Mouse (Mus musculus) kidney, postnatal 36 days (tissue): ENCODE measurements around the gene Mark1.

Source experiments
- DNase-seq, 2 experiments: peaks; one replicate each; pipeline ENCODE4 v3.0.0; 2021 to 2022; ENCODE audit warnings: mixed read lengths in 2 of 2

Gene Mark1

DNA sequence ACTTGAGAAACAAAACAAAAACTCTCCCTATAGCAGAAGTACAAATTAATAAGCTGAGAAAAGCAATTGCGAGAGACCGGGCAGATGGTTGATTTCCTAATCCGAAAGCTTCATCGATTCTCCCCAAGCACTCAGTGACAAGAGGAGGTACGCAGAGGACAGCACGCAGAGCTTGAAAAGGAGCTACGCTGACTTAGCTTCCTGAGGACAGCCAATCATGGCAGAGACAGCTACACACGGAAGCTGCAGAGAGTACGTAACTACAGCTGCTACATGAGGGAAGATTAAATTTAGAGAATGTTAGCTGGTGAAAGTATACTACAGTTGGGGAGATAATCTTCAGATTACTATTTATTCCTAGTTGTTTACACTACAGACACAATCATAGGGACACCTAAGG lies 40.6 kb downstream of the Mark1 start:
- no peak for DNase-seq

- DNase-seq, result no peak
Measured at GRCm38 (mm10) chr1:184958388-184958787, 41.0 kb downstream of the Mark1 start.

GRCm38 (mm10) chr1:184951758-184952157 lies 47.6 kb downstream of the Mark1 start:
- no peak for DNase-seq

DNA sequence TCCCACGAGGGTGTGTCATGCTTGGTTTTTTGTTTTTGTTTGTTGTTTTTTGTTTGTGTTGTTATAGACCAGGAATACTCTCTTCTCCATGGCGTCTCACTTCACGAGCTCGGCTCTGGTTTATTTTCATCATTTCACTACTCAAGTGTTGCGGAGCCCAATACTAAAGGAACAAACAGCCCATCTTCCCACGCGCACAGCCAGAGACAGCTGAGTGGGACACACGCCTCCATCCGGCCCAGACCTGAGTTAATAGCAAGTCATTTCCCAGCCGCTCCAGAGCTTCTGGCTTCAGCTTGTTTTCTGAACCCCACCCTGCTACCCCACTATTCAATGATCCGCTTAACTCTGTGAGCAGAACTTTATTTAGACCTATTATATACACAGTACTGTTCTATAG lies 48.3 kb downstream of the Mark1 start:
- no peak for DNase-seq

- peak; percentile 11 to 53 for DNase-seq
Measured at GRCm38 (mm10) chr1:184938106-184938505, 61.3 kb downstream of the Mark1 start.

GRCm38 (mm10) chr1:184935980-184936379 lies 63.4 kb downstream of the Mark1 start:
- DNase-seq, result no peak

DNA sequence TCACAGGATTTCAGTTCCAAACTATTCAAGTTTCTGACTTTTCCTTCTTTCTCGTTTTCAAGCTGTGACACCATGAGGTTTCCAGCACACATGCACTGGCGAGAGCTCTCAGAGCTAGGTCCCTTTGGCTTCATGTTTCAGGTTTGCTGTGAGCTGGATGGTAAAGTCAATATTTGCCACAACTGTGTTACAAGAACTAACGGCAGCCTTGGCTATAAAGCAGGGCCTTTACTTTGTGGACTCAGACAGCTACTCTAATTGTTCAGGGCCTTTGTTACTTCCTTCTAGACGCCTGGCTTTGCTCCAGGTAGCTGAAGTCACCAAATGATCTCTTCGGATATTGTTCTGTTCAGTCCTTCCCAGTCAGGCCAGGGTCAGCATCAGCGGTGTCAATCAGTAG lies 63.9 kb downstream of the Mark1 start:
- DNase-seq, result no peak

DNA sequence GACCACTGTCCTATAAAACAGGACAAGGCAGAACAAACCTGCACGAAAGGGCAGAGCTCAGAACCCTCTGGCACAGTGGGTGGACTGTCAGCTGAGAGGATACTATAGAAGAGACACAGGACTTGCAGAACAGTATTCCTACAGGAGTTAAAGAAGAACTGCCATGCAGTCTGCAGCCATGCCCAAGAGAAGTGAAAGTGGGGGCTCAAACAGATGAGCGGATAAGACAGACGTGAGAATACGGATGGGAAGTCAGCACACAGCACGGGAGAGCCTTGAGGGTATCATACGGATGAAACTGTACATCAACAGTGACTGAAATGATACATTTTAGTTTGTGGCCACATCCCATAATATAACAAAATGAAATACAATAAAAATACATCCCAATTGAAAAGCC lies 68.3 kb downstream of the Mark1 start:
- DNase-seq, result no peak

DNA sequence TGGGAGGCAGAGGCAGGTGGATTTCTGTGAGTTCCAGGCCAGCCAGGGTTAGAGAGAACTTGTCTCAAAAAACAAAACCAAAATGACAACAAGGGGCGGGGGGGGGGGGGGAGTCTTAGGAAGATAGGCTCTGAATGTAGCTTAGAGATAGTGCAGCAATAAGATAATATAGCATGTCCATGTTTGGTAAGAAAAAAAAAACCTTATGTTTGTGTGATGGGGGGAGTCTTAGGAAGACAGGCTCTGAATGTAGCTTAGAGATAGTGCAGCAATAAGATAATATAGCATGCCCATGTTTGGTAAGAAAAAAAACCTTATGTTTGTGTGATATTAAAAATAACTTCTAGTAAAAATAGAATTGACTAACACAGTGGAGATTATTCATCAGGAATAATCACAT lies 71.0 kb downstream of the Mark1 start:
- DNase-seq, result no peak

DNA sequence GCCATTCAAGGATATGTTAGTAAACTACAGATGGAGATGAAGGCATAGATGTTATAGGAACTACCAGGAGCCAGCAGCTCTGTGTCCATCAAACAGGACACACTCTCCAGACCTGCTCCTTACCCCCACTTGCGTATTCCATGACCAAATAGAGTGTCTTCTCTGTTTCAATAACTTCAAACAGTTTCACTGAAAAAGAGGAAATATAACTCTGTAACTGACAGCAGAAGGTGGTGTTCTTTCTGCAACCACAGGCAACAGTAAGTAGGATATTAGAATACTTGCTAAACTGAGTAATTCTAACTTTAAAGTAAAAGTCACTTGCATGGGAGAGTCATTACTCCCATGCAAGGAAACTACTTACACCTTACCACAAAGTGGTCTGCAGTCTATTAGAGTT lies 71.5 kb downstream of the Mark1 start:
- DNase-seq, result no peak

DNA sequence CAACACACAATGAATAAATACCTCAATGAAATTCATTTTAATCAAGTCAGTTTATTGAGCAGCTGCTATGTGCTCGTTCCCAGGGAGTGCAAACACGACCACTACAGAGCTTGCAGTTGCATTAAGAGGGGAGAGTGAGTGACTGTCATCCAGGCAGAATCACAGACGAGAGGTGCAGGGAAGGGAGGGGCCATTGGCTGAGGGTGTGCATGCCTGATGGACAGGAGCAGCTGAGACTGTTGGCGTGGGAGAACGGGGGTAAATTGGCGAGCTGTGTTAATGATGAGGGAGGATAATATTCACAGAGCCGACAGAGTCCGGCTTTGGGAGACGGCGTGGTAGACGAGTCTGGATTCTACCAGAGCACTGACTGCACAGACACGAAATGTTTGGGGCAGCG lies 76.5 kb downstream of the Mark1 start:
- DNase-seq, result no peak

DNA sequence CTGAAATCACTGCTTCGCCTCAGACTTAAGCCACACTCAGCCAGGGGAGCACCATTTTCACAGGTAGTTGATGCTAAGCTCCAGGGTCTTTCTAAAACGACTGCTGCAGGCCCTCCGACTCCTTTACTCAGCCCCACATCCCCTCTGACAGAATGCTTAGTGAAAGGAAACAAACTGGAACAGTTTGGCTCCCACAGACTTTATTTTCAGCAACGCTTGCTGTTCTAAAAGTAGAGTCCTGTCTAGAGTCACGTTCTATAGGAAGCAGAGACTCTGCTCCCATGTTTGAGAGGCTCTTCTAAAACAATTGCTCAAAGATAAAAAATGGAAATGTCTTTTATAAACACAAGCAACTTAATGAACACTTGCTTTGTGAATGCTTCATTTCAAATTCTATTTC lies 79.3 kb downstream of the Mark1 start:
- no peak for DNase-seq

GRCm38 (mm10) chr1:184918227-184918888 lies 81.0 kb downstream of the Mark1 start:
- DNase-seq, result peak in 1 of 2 experiments; percentile 57

- peak in 1 of 2 experiments; percentile 50 for DNase-seq
Measured at GRCm38 (mm10) chr1:184912336-184912735, 87.0 kb downstream of the Mark1 start.

- peak; percentile 72 to 76 for DNase-seq
Measured at GRCm38 (mm10) chr1:184911861-184912260, 87.5 kb downstream of the Mark1 start.

DNA sequence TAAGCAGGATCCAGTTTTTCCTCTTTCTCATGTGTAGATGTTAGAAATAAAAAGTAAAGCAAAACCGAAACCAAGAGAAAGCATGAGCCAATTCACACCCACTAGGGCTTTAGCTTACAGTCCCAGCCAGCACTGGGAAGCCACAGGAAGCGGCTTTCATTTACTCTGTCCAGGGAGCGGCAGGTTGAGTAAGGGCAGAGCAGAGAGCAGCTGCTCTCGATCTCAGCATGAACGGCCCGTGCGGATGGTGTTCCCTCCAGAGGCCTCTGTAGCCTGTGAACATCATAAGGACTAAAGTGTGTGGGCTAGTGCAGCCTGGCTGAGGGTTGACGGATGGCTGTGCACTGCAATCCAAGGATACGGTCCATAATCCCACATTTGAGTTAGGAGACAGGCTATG lies 90.8 kb downstream of the Mark1 start:
- peak in 1 of 2 experiments; percentile 16 for DNase-seq

DNA sequence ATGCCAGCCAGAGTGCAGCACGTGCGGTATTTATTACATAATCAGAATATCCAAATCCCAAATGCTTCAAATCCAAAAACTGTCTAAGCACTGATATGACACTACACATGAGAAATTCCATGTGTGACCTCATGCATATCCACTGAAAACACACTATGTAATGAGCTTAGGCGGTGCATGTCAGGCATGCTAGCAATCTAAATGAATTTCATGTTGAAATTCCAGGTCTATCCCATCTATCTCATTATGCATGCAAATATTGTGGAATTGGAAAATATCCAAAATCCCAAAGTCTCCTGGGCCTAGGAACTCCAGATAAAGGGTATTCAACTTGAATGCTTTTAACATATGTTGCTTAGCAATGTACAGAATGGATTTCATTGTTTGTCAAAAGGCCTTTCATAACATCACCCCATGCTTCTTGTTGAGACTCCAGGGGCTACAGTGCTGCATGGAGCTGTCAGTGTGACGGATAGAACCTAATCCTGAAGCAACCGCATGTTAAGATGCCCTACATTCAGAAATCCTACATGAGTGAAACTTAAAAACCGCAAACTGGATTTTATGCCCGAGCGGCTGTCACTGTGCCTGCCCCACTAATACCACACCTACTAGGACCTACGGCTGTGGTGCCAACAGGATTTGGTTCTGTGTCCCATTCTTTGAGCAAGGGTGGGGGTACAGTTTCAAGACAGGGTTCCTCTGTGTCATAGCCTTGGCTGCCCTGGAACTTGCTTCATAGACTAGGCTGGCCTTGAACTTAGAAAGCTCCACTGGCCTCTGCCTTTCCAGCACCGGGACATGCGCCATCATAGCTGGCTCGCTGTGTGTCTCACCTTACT lies 93.2 kb downstream of the Mark1 start:
- DNase-seq, result no peak

DNA sequence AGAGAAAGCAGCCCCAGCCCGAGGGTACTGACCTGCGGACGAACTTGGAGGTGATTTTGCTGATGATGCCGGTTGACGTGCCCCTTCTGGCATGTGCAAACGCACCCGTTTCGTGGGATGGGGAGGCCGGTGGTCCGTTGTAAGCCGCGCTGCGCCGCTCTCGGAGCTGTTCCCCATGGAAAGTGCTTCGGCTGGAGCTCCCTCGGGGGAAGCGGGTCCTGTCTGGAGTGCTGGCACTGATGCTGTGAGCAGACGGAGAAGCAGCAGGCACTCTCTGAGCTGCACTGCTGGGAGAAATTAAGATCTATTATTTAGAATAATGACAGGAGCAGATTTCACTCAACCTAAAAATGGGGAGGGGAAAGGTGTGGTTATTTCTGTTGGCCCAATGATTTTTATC lies 94.0 kb downstream of the Mark1 start:
- DNase-seq, result no peak

- DNase-seq, result no peak
Measured at GRCm38 (mm10) chr1:184903697-184904096, 95.7 kb downstream of the Mark1 start.

DNA sequence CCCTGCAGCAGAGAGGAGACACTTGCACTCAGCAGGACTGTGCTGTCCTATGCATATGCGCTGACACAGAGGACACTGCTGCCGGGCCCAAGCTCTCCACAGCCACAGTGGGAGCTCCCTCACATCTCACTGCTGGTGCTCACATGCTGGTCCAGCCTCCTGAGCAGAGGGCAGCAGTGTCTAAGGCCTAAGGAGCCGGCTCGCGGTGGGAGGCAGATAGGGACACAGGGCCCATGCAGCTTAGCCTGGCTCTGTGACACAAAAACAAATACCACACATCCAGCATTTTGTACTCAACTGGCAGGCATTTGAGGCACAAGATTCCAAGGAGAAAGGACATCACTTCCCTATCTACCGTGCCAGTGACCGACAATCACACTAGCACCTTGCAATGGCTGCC lies 96.5 kb downstream of the Mark1 start:
- DNase-seq, result no peak

GRCm38 (mm10) chr1:184897350-184897749 lies 102.0 kb downstream of the Mark1 start:
- no peak for DNase-seq

DNA sequence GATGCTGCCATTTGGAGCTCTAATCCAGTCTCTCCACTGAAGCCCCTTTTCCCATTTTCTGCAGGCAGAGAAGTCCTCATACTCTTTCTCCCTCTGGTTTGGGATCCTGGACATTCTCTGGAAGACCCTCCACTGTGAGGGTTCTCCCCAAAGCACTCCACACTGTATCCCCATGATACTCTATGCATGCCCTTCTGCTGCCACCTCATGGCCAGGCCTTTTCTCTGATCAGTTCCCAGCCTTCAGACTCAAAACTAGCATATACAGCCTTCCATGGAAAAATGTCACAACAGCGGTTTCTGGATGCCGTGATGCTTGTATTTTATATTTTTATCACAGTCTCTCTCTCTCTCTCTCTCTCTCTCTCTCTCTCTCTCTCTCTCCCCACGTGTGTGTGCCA lies 107.4 kb downstream of the Mark1 start:
- peak in 1 of 2 experiments; percentile 65 for DNase-seq

- no peak for DNase-seq
Measured at GRCm38 (mm10) chr1:184889454-184889853, 109.9 kb downstream of the Mark1 start.

DNA sequence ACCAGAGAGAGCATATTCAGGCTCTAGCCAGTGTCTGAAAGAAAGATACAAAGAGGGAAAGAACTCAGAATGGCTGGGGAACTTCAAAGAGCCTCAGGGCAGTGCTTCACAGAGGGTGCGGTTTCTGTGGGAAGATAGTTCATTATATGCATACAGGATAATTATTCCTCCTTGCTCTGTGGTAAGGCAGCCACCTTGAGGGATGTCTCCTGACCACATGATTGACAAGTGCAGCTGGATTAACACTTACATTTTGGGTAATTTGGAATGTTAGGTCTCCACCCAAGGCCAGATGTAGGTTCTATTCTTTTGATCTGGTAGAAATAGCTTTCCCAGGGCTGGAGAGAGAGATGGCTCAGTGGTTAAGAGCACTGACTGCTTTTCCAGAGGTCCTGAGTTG lies 113.2 kb downstream of the Mark1 start:
- DNase-seq, result no peak
